Mouse (Mus musculus) CH12.LX (cell line): ENCODE measurements around the gene Tcl1b5. TPM values are rescaled to one million over a fixed set of nuclear protein-coding genes. Genes with fewer than 3 reads are reported as not detected.
"Not testable (repeated sequence)": the region's sequence is repeated elsewhere in the genome, so short reads cannot be mapped to it uniquely, and the experiment has no call there.

ENCODE experiments used
- DNase-seq: peaks from one replicate; pipeline ENCODE4 v3.0.0-alpha.2; 2013; ENCODE audit errors: extremely low read depth
- H3K27ac ChIP-seq: 2 replicates; pipeline ENCODE4 v1.5.1; 2012; ENCODE audit warnings: low read depth, mild to moderate bottlenecking, control low read depth, moderate library complexity; ENCODE audit not compliant: insufficient read depth
- H3K27me3 ChIP-seq: replicated peaks from 2 replicates; pipeline ENCODE3; 2012; ENCODE audit warnings: inconsistent platforms
- H3K36me3 ChIP-seq, 2 experiments: replicated peaks in 1 of 2; 2 replicates each; pipeline versions ENCODE3 to v1.6.1; 2012; ENCODE audit warnings: inconsistent platforms in 1 of 2, low read length in 1 of 2, mild to moderate bottlenecking in 1 of 2, mixed read lengths in 1 of 2, moderate library complexity in 1 of 2; ENCODE audit not compliant: control insufficient read depth in 1 of 2, insufficient read depth in 1 of 2
- H3K4me1 ChIP-seq, 2 experiments: 2 replicates each; pipeline ENCODE4 v1.6.1; 2012; ENCODE audit warnings: inconsistent platforms in 1 of 2, moderate library complexity in 1 of 2; ENCODE audit not compliant: insufficient read depth in 2 of 2, control insufficient read depth in 1 of 2
- H3K4me2 ChIP-seq: 2 replicates; pipeline ENCODE4 v1.6.1; 2012; ENCODE audit warnings: low read depth, mild to moderate bottlenecking, control low read depth; ENCODE audit not compliant: poor library complexity, insufficient read depth, severe bottlenecking
- H3K4me3 ChIP-seq, 3 experiments: fragments of 150-350 bp in 1 of 3; sonication (generic) in 1 of 3; replicated peaks in 1 of 3; 2 replicates each; pipeline versions ENCODE3 to v1.5.1; 2011 to 2012; ENCODE audit warnings: low read depth in 2 of 3, low read length in 2 of 3, mild to moderate bottlenecking in 2 of 3, moderate library complexity in 2 of 3, control low read depth in 1 of 3, improper control_type of control experiment in 1 of 3, inconsistent platforms in 1 of 3, mixed read lengths in 1 of 3; ENCODE audit not compliant: poor library complexity in 1 of 3
- H3K79me2 ChIP-seq: replicated peaks from 2 replicates; pipeline ENCODE4 v1.6.1; 2012; ENCODE audit warnings: mild to moderate bottlenecking, moderate library complexity; ENCODE audit not compliant: control insufficient read depth, poor library complexity, insufficient read depth, severe bottlenecking; ENCODE audit errors: extremely low read depth
- H3K9ac ChIP-seq: 2 replicates; pipeline ENCODE4 v1.6.1; 2012; ENCODE audit warnings: low read depth, mild to moderate bottlenecking, control low read depth, moderate library complexity; ENCODE audit not compliant: insufficient read depth
- H3K9me3 ChIP-seq: replicated peaks from 2 replicates; pipeline ENCODE3; 2012; ENCODE audit warnings: low read length, inconsistent platforms, mixed read lengths
- CHD2 ChIP-seq: IDR thresholded peaks from 2 replicates; pipeline ENCODE4 v1.6.1; 2011; ENCODE audit warnings: low read length, improper control_type of control experiment
- CTCF ChIP-seq, 2 experiments: IDR thresholded peaks in 1 of 2; conservative IDR thresholded peaks in 1 of 2; 2 replicates each; pipeline ENCODE4 v1.5.1; 2011 to 2012; ENCODE audit warnings: low read depth in 2 of 2, low read length in 2 of 2, improper control_type of control experiment in 1 of 2, inconsistent platforms in 1 of 2, mild to moderate bottlenecking in 1 of 2, moderate library complexity in 1 of 2
- ELF1 ChIP-seq: IDR thresholded peaks from 2 replicates; pipeline ENCODE4 v1.6.1; 2014; ENCODE audit warnings: low read depth, mild to moderate bottlenecking, inconsistent platforms, low read length, improper control_type of control experiment
- ETS1 ChIP-seq: conservative IDR thresholded peaks from 2 replicates; pipeline ENCODE4 v1.6.1; 2012; ENCODE audit warnings: low read depth, mild to moderate bottlenecking, inconsistent platforms, low read length, improper control_type of control experiment, moderate library complexity
- HCFC1 ChIP-seq: IDR thresholded peaks from 2 replicates; pipeline ENCODE4 v1.6.1; 2012; ENCODE audit warnings: low read depth, mild to moderate bottlenecking, inconsistent platforms, low read length, improper control_type of control experiment
- JUND ChIP-seq: conservative IDR thresholded peaks from 2 replicates; pipeline ENCODE4 v1.6.1; 2011; ENCODE audit warnings: low read depth, low read length, improper control_type of control experiment
- MAZ ChIP-seq: IDR thresholded peaks from 2 replicates; pipeline ENCODE4 v1.6.1; 2012; ENCODE audit warnings: low read depth, mild to moderate bottlenecking, inconsistent platforms, low read length, improper control_type of control experiment, moderate library complexity
- MYC ChIP-seq: IDR thresholded peaks from 2 replicates; pipeline ENCODE4 v1.6.1; 2011; ENCODE audit warnings: low read depth, mild to moderate bottlenecking, improper control_type of control experiment, low read length
- NELFE ChIP-seq: IDR thresholded peaks from 2 replicates; pipeline ENCODE4 v1.6.1; 2011; ENCODE audit warnings: low read depth, low read length, improper control_type of control experiment
- PAX5 ChIP-seq: IDR thresholded peaks from 2 replicates; pipeline ENCODE4 v1.6.1; 2012; ENCODE audit warnings: low read length, inconsistent platforms, mixed read lengths
- POLR2A ChIP-seq: IDR thresholded peaks from 2 replicates; pipeline ENCODE4 v1.6.1; 2011; ENCODE audit warnings: low read depth, mild to moderate bottlenecking, improper control_type of control experiment, low read length
- RAD21 ChIP-seq: IDR thresholded peaks from 2 replicates; pipeline ENCODE4 v1.6.1; 2011; ENCODE audit warnings: low read depth, mild to moderate bottlenecking, low read length, improper control_type of control experiment, moderate library complexity
- RCOR1 ChIP-seq: conservative IDR thresholded peaks from 2 replicates; pipeline ENCODE4 v1.6.1; 2012; ENCODE audit warnings: low read depth, mild to moderate bottlenecking, inconsistent platforms, low read length, improper control_type of control experiment
- SMC3 ChIP-seq: IDR thresholded peaks from 2 replicates; pipeline ENCODE4 v1.6.1; 2011; ENCODE audit warnings: low read depth, low read length, improper control_type of control experiment
- TCF12 ChIP-seq: IDR thresholded peaks from 2 replicates; pipeline ENCODE4 v1.6.1; 2014; ENCODE audit warnings: low read depth, mild to moderate bottlenecking, inconsistent platforms, low read length, improper control_type of control experiment
- ZC3H11A ChIP-seq: IDR thresholded peaks from 2 replicates; pipeline ENCODE4 v1.6.1; 2012; ENCODE audit warnings: low read depth, mild to moderate bottlenecking, inconsistent platforms, low read length, improper control_type of control experiment
- ZKSCAN1 ChIP-seq: IDR thresholded peaks from 2 replicates; pipeline ENCODE4 v1.6.1; 2012; ENCODE audit warnings: low read depth, inconsistent platforms, low read length, improper control_type of control experiment, borderline replicate concordance
- ZMIZ1 ChIP-seq: IDR thresholded peaks from 2 replicates; pipeline ENCODE4 v1.6.1; 2012; ENCODE audit warnings: low read depth, mild to moderate bottlenecking, inconsistent platforms, low read length, improper control_type of control experiment
- ZNF384 ChIP-seq: IDR thresholded peaks from 2 replicates; pipeline ENCODE4 v1.6.1; 2012; ENCODE audit warnings: low read depth, low read length, improper control_type of control experiment, inconsistent platforms
- dilution Hi-C: fragments of 300-500 bp; cut with MboI; formaldehyde crosslinking; loops from 2 replicates; pipeline ENCODE4 v1.14.3; 2020; ENCODE audit warnings: low sequenced_read_pairs; ENCODE audit not compliant: extremely low pct_unique_long_range_greater_than_20kb, extremely low pct_ligation_motif_present
- in situ Hi-C: fragments of 300-500 bp; cut with MboI; formaldehyde crosslinking; loops from 3 replicates; pipeline ENCODE4 v1.14.3; 2019; ENCODE audit warnings: low sequenced_read_pairs, low pct_ligation_motif_present, low pct_unique_long_range_greater_than_20kb, mixed read lengths
- polyA plus RNA-seq: library from polyadenylated mRNA; unstranded; fragments of >175 nt; gene quantifications from 2 replicates; pipeline ENCODE4 v1.2.1, GENCODE M21; 2012; ENCODE audit warnings: low read depth; ENCODE audit not compliant: insufficient read length
- total RNA-seq, 2 experiments: library from RNA; depleted of rRNA; stranded (reverse); fragments of 300-350 nt in 1 of 2; fragments of >200 nt in 1 of 2; gene quantifications; 2 replicates each; pipeline ENCODE4 v1.2.3; 2012 to 2014

The Tcl1b5 gene
- total and polyA plus RNA-seq, 3 experiments = not detected

GRCm38 (mm10) chr12:105145714-105146113 is 30.4 kb upstream of the Tcl1b5 start, which contains the start of gene Tcl1b2:
Gene Tcl1b2, plus strand, starts transcription at chr12:105146014.
- in situ Hi-C loops = no loop called here
- no peaks in the 10 kb centered on the region for H3K36me3 ChIP-seq
- H3K27me3 ChIP-seq = peaks cover 40% of the 10 kb centered on the region
- no peak for TF ChIP-seq HCFC1
- DNase-seq = no peak
- H3K4me2 ChIP-seq = no peak within 1 kb of the TSS
- no peak within 1 kb of the TSS for H3K4me3 ChIP-seq
- no peak within 1 kb of the TSS for H3K9ac ChIP-seq
- no peak within 1 kb of the TSS for H3K27ac ChIP-seq
- H3K79me2 ChIP-seq = no peaks in the 10 kb centered on the region
- peaks cover 4% of the 10 kb centered on the region for H3K9me3 ChIP-seq
- dilution Hi-C loops = no loop called here
- H3K4me1 ChIP-seq = no peaks in the 10 kb centered on the region

DNA sequence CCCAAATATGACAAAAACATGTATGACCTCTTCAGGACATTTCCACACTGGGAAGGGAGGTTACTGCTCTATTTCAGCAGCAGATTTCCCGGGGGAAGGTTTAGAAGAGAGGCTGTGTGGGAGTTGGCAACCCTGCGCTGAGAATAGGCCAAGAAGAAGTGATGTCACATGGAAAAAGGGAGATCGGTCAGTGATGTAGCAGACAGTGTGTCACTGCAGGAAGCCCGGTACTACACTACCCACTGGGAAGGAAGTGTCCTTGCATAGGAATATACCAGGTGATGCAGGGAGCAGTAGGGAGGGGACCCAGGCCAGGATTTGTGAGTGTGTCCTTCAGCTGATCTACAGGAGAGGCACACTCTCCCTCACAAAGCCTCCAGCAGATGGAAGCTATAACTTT is 20.9 kb upstream of the Tcl1b5 start:
- dilution Hi-C loops, in situ Hi-C loops: not testable (repeated sequence)

GRCm38 (mm10) chr12:105158842-105159241 is 17.3 kb upstream of the Tcl1b5 start:
- Histone ChIP-seq H3K27me3 (peaks cover 25% of the 10 kb centered on the region), H3K4me2 (no peak overlapping the region), H3K4me1 (no peaks in the 10 kb centered on the region), H3K36me3 (no peaks in the 10 kb centered on the region), H3K79me2 (no peaks in the 10 kb centered on the region), H3K9ac (no peak overlapping the region), H3K27ac (no peak overlapping the region), H3K9me3 (no peaks in the 10 kb centered on the region), H3K4me3 (no peak overlapping the region)
- no peak for DNase-seq
- dilution Hi-C loops (no loop called here), in situ Hi-C loops (no loop called here)
- TF ChIP-seq SMC3 = no peak
- TF ChIP-seq POLR2A = no peak
- no peak for TF ChIP-seq RAD21
- TF ChIP-seq NELFE = no peak
- TF ChIP-seq ZNF384 = no peak
- no peak for TF ChIP-seq ZKSCAN1
- no peak for TF ChIP-seq ELF1
- no peak for TF ChIP-seq CHD2
- TF ChIP-seq ZMIZ1 = no peak
- TF ChIP-seq JUND = no peak
- no peak for TF ChIP-seq MYC
- no peak for TF ChIP-seq MAZ
- TF ChIP-seq PAX5 = no peak
- TF ChIP-seq CTCF (conservative IDR thresholded peaks at IDR 0.05 in 1 of 2, IDR thresholded peaks at IDR 0.05 in 1 of 2; ENCODE audit: low read depth in 2 of 2, low read length in 2 of 2) = no peak
- TF ChIP-seq ZC3H11A = no peak
- TF ChIP-seq RCOR1 = no peak
- TF ChIP-seq ETS1 = no peak
- no peak for TF ChIP-seq TCF12

More for the DNA sequence above, 20.9 kb upstream of the Tcl1b5 start:
- peaks cover 23% of the 10 kb centered on the region for H3K27me3 ChIP-seq
- not testable (repeated sequence) for H3K36me3 ChIP-seq, H3K4me3 ChIP-seq, DNase-seq, H3K4me2 ChIP-seq, H3K27ac ChIP-seq, H3K4me1 ChIP-seq, H3K9me3 ChIP-seq, H3K9ac ChIP-seq, H3K79me2 ChIP-seq
